Mouse (Mus musculus) CH12F3 (cell line): ENCODE data around the gene Chst11.

Experiments used
- in situ Hi-C: fragments of 300-500 bp; cut with MboI; formaldehyde crosslinking; loops from 2 replicates; pipeline ENCODE4 v1.14.3; 2020; ENCODE audit warnings: low sequenced_read_pairs

Gene Chst11

GRCm38 (mm10) chr10:82984950-82985699 is at the start of gene Chst11:
Gene Chst11, plus strand, starts transcription at chr10:82985498.
- in situ Hi-C loops = no loop called here

- in situ Hi-C loops = no loop called here
These were observed 49.5 kb upstream of the Chst11 start for GRCm38 (mm10) chr10:82935774-82936173.

- in situ Hi-C loops = no loop called here
These were observed 31.9 kb upstream of the Chst11 start for GRCm38 (mm10) chr10:82953415-82953814.

- in situ Hi-C loops = no loop called here
These were observed 30.2 kb upstream of the Chst11 start for GRCm38 (mm10) chr10:82955117-82955516.

GRCm38 (mm10) chr10:82958218-82958761 is 27.0 kb upstream of the Chst11 start:
- in situ Hi-C loops = no loop called here

GRCm38 (mm10) chr10:82959316-82959715 is 26.0 kb upstream of the Chst11 start:
- in situ Hi-C loops = no loop called here

- in situ Hi-C loops = no loop called here
These were observed 24.0 kb upstream of the Chst11 start for GRCm38 (mm10) chr10:82961302-82961701.

GRCm38 (mm10) chr10:82962018-82962417 is 23.3 kb upstream of the Chst11 start:
- in situ Hi-C loops = no loop called here

GRCm38 (mm10) chr10:82962472-82963020 is 22.8 kb upstream of the Chst11 start:
- in situ Hi-C loops = no loop called here

GRCm38 (mm10) chr10:82964491-82964890 is 20.8 kb upstream of the Chst11 start:
- in situ Hi-C loops = no loop called here

GRCm38 (mm10) chr10:82966672-82967071 is 18.6 kb upstream of the Chst11 start:
- in situ Hi-C loops = no loop called here

GRCm38 (mm10) chr10:82969612-82970011 is 15.7 kb upstream of the Chst11 start:
- in situ Hi-C loops = no loop called here

- in situ Hi-C loops = no loop called here
These were observed 13.7 kb upstream of the Chst11 start for GRCm38 (mm10) chr10:82971549-82971948.

GRCm38 (mm10) chr10:82974201-82974600 is 11.1 kb upstream of the Chst11 start:
- in situ Hi-C loops = no loop called here

- in situ Hi-C loops = no loop called here
These were observed 10.6 kb upstream of the Chst11 start for GRCm38 (mm10) chr10:82974627-82975177.

- in situ Hi-C loops = no loop called here
These were observed 9.5 kb upstream of the Chst11 start for GRCm38 (mm10) chr10:82975806-82976205.

GRCm38 (mm10) chr10:82982286-82982685 is 3.0 kb upstream of the Chst11 start:
- in situ Hi-C loops = no loop called here

GRCm38 (mm10) chr10:82985700-82986131 is 418 bp downstream of the Chst11 start:
- in situ Hi-C loops = no loop called here

GRCm38 (mm10) chr10:82986251-82986992 is 1.1 kb downstream of the Chst11 start:
- in situ Hi-C loops = no loop called here

GRCm38 (mm10) chr10:82986993-82987349 is 1.7 kb downstream of the Chst11 start:
- in situ Hi-C loops = no loop called here

- in situ Hi-C loops = no loop called here
These were observed 2.1 kb downstream of the Chst11 start for GRCm38 (mm10) chr10:82987394-82987793.
